Mouse (Mus musculus) heart, embryonic 16.5 days (tissue): Measurements from ENCODE around the gene Obscn. TPM values are rescaled to one million over a fixed set of nuclear protein-coding genes. Genes with fewer than 3 reads are reported as not detected.

Experiments used
- ATAC-seq: fragments of 200-750 bp; cut with Nextera tagmentation; replicated peaks from 2 replicates; pipeline ENCODE4 v1.8.0; 2017; ENCODE audit warnings: moderate number of reproducible peaks; ENCODE audit not compliant: insufficient read depth, low FRiP score; ENCODE audit errors: extremely low read depth
- H3K27ac ChIP-seq: fragments of 300-500 bp; sonication (generic); 2 replicates; pipeline ENCODE4 v1.5.1; 2014; ENCODE audit warnings: mild to moderate bottlenecking, low read length, control low read depth, moderate library complexity
- H3K27me3 ChIP-seq: fragments of 300-500 bp; sonication (generic); 2 replicates; pipeline ENCODE4 v1.6.1; 2014; ENCODE audit warnings: low read length, mixed read lengths; ENCODE audit not compliant: control insufficient read depth, insufficient read depth
- H3K36me3 ChIP-seq: fragments of 300-500 bp; sonication (generic); 2 replicates; pipeline ENCODE4 v1.6.1; 2014; ENCODE audit not compliant: control insufficient read depth, insufficient read depth
- H3K4me1 ChIP-seq: fragments of 300-500 bp; sonication (generic); 2 replicates; pipeline ENCODE4 v1.6.1; 2014; ENCODE audit warnings: low read length, mixed read lengths; ENCODE audit not compliant: control insufficient read depth, insufficient read depth
- H3K4me2 ChIP-seq: fragments of 300-500 bp; sonication (generic); 2 replicates; pipeline ENCODE4 v1.6.1; 2014; ENCODE audit warnings: low read depth, mild to moderate bottlenecking, control low read depth, low read length
- H3K4me3 ChIP-seq: fragments of 300-500 bp; sonication (generic); 2 replicates; pipeline ENCODE4 v1.5.1; 2014; ENCODE audit warnings: mild to moderate bottlenecking, control low read depth, low read length
- H3K9ac ChIP-seq: fragments of 300-500 bp; sonication (generic); 2 replicates; pipeline ENCODE4 v1.6.1; 2014; ENCODE audit warnings: low read length, control low read depth
- H3K9me3 ChIP-seq: fragments of 300-500 bp; sonication (generic); replicated peaks from 2 replicates; pipeline ENCODE4 v1.6.1; 2016; ENCODE audit warnings: low read length; ENCODE audit not compliant: control insufficient read depth
- WGBS: fragments of 180-500 bp; shearing (Covaris S2); extraction: QIAGEN DNeasy Blood & Tissue Kit; methylation state at CpG from one replicate; pipeline ENCODE4 v1.1.7; 2014; 5-methylcytosine and 5-hydroxymethylcytosine counted together
- polyA plus RNA-seq: library from polyadenylated mRNA; unstranded; fragments of >200 nt; fragmentation: Nextera tagmentation; extraction: Ambion mirVana; gene quantifications from 2 replicates; pipeline ENCODE4 v1.2.1, GENCODE M21; 2015

Obscn gene
- polyA plus RNA-seq, 1 experiment from 2014 or later, result 87.2 TPM

GRCm38 (mm10) chr11:59044703-59045330, 91.4 kb downstream of the Obscn start:
- no peak overlapping the region for H3K27ac ChIP-seq
- peak; percentile 39; the same call in 1 of the 2 replicates for ATAC-seq
- H3K9me3 ChIP-seq, result no peaks in the 10 kb centered on the region
- no peaks in the 10 kb centered on the region for H3K4me1 ChIP-seq
- H3K9ac ChIP-seq, result no peak overlapping the region
- 84% methylated on average over 15 of the region's 15 CpGs for WGBS
- no peaks in the 10 kb centered on the region for H3K27me3 ChIP-seq
- no peak overlapping the region for H3K4me3 ChIP-seq
- H3K4me2 ChIP-seq, result no peak overlapping the region
- peaks cover 3% of the 10 kb centered on the region; the same call in 1 of the 2 replicates for H3K36me3 ChIP-seq

DNA sequence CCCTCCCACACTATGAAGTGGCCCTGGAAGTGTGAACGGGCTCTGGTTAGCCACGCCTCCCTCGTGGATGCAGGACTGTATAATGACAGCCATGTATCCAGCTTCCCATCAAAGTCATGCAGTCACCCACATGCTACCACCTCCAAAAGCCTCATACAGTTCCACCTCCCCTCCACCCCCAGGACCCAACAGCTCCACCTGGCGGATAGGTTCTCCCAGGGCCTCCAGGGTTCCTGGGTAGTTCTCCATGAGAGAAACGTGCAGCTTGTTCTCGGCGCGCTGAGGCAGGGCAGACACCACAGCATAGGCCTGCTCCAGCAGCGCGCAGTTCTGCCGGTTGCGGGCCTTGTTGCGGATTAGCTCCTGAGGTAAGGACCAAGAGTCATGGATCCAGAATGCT, 107.2 kb downstream of the Obscn start:
- peaks cover 16% of the 10 kb centered on the region for H3K36me3 ChIP-seq
- H3K9ac ChIP-seq, result no peak overlapping the region
- 86% methylated on average over 13 of the region's 13 CpGs for WGBS

GRCm38 (mm10) chr11:59026411-59026810, 109.8 kb downstream of the Obscn start:
- Histone ChIP-seq H3K4me3 (no peak overlapping the region), H3K9me3 (no peaks in the 10 kb centered on the region), H3K9ac (no peak overlapping the region), H3K36me3 (peaks cover 8% of the 10 kb centered on the region; the same call in 1 of the 2 replicates), H3K4me2 (no peak overlapping the region), H3K27me3 (no peaks in the 10 kb centered on the region), H3K27ac (no peak overlapping the region), H3K4me1 (no peaks in the 10 kb centered on the region)
- WGBS, result 70% methylated on average over 6 of the region's 6 CpGs
- ATAC-seq, result no peak

More for the DNA sequence above, 107.2 kb downstream of the Obscn start:
- H3K4me1 ChIP-seq, result no peaks in the 10 kb centered on the region
- no peaks in the 10 kb centered on the region for H3K9me3 ChIP-seq
- no peak for ATAC-seq
- no peak overlapping the region for H3K4me3 ChIP-seq
- no peak overlapping the region for H3K27ac ChIP-seq
- no peaks in the 10 kb centered on the region for H3K27me3 ChIP-seq
- H3K4me2 ChIP-seq, result no peak overlapping the region

GRCm38 (mm10) chr11:59015052-59015451, 121.2 kb downstream of the Obscn start:
- no peak for ATAC-seq
- WGBS, result 35% methylated on average over 9 of the region's 9 CpGs
- Histone ChIP-seq H3K4me2 (no peak overlapping the region), H3K9me3 (no peaks in the 10 kb centered on the region), H3K36me3 (no peaks in the 10 kb centered on the region), H3K9ac (no peak overlapping the region), H3K27me3 (no peaks in the 10 kb centered on the region), H3K4me1 (peaks cover 2% of the 10 kb centered on the region), H3K4me3 (no peak overlapping the region), H3K27ac (no peak overlapping the region)

DNA sequence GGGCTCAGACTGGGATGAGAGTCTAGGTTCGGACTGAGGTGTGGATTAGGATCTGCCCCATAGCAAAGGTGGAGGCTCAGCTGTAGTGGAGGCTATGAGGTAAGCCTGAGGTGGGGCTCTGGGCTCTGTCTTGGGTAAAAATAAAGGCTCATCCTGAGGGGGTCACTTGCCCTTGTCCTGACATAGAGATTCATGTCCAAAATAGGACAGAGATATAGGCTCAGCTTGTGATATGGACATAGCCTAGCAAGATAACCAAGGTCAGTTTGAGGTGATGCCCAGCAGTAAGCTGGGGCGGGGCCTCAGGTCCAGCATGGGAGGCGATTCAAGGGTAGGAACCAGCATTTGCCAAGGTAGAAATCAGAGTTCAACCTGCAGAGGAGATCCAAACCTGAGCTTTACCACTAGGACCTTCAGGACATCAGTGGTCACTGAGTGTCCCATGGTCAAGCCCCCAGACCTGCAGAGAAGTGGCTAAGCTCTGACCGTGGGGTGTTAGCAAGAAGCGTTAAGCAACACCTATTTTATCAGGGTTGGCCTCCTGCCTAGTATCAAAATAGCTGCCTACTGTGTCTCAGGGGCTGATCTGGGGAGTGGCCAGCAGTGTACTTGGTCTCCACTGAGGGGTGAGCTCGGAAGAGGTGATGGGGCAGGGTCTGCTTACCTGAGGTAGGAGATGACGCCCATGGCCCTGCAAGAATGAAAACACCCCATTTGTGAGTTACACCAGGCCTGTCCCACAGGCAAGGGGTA, 133.7 kb downstream of the Obscn start:
- Histone ChIP-seq H3K4me2 (peak overlapping the region; percentile 75), H3K9ac (peak overlapping the region; percentile 79), H3K4me3 (peak overlapping the region; percentile 49), H3K27me3 (no peaks in the 10 kb centered on the region), H3K9me3 (no peaks in the 10 kb centered on the region), H3K4me1 (peaks cover 29% of the 10 kb centered on the region), H3K27ac (peak overlapping the region; percentile 84), H3K36me3 (no peaks in the 10 kb centered on the region; the same call in 1 of the 2 replicates)
- 49% methylated on average over 7 of the region's 7 CpGs for WGBS
- peak; percentile 85 for ATAC-seq

- no peaks in the 10 kb centered on the region for H3K36me3 ChIP-seq
- 89% methylated on average over 21 of the region's 21 CpGs for WGBS
- H3K9ac ChIP-seq, result peak overlapping the region; percentile 79
- peak overlapping the region; percentile 52 for H3K4me3 ChIP-seq
- H3K4me2 ChIP-seq, result peak overlapping the region; percentile 75
- H3K27me3 ChIP-seq, result no peaks in the 10 kb centered on the region
- no peaks in the 10 kb centered on the region for H3K9me3 ChIP-seq
- H3K4me1 ChIP-seq, result peaks cover 48% of the 10 kb centered on the region
- ATAC-seq, result no peak
- H3K27ac ChIP-seq, result peak overlapping the region; percentile 94; the same call in 1 of the 2 replicates
These were observed 135.6 kb downstream of the Obscn start for GRCm38 (mm10) chr11:59000635-59001034.

DNA sequence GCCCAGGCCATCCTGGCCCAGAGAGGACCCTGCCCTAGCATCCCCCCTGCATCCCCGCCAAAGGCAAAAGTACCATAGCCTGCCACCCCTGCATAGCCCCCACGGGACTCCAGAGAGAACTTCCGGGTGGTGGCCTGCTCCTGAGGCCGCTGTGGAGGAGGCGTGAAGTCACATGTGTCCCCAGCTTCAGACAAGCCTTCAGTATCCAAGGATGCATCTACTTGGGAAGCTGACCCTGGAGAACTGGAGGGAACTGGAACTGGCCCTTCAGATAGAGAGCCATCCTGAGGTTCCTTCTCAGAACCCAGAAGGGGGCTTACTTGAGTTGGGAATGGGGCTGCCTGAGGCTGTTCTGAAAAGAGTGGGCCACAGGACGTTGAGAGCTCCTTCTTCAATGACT, 136.4 kb downstream of the Obscn start:
- ATAC-seq, result no peak
- no peaks in the 10 kb centered on the region for H3K27me3 ChIP-seq
- peak overlapping the region; percentile 52 for H3K4me3 ChIP-seq
- H3K9me3 ChIP-seq, result no peaks in the 10 kb centered on the region
- H3K9ac ChIP-seq, result peak overlapping the region; percentile 79
- peak overlapping the region; percentile 94 for H3K27ac ChIP-seq
- H3K36me3 ChIP-seq, result no peaks in the 10 kb centered on the region; the same call in 1 of the 2 replicates
- H3K4me2 ChIP-seq, result peak overlapping the region; percentile 75
- peaks cover 56% of the 10 kb centered on the region for H3K4me1 ChIP-seq
- 68% methylated on average over 6 of the region's 6 CpGs for WGBS

DNA sequence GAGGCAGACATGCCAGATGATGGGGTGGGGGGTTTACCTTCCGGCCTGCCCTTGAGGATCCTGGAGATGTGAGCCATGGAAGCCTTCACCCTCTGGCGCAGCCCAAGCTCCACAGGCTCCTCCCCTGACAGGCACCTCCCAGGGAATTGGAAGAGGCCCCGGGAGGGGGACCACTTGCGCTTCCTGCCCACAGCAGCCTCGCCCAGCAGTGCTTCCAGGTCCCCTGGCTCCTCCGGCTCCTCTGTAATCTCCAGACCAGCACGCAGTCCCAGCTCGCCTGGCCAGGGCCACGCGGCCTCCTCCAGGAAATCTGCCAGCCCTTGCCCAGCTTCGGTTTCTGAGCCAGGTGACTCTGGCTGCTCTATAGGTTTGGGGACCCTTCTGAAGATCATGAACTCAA, 137.0 kb downstream of the Obscn start:
- Histone ChIP-seq H3K4me1 (peaks cover 62% of the 10 kb centered on the region), H3K9me3 (no peaks in the 10 kb centered on the region), H3K27me3 (no peaks in the 10 kb centered on the region), H3K4me3 (peak overlapping the region; percentile 52), H3K9ac (peak overlapping the region; percentile 79), H3K36me3 (no peaks in the 10 kb centered on the region; the same call in 1 of the 2 replicates), H3K4me2 (peak overlapping the region; percentile 75), H3K27ac (peak overlapping the region; percentile 94)
- 20% methylated on average over 11 of the region's 11 CpGs for WGBS
- peak; percentile 73 for ATAC-seq

GRCm38 (mm10) chr11:58997541-58997940, 138.7 kb downstream of the Obscn start:
- peaks cover 78% of the 10 kb centered on the region for H3K4me1 ChIP-seq
- H3K36me3 ChIP-seq, result no peaks in the 10 kb centered on the region; the same call in 1 of the 2 replicates
- no peak for ATAC-seq
- peak overlapping the region; percentile 52 for H3K4me3 ChIP-seq
- H3K27me3 ChIP-seq, result no peaks in the 10 kb centered on the region
- H3K27ac ChIP-seq, result peak overlapping the region; percentile 94
- peak overlapping the region; percentile 75 for H3K4me2 ChIP-seq
- H3K9ac ChIP-seq, result peak overlapping the region; percentile 79
- H3K9me3 ChIP-seq, result no peaks in the 10 kb centered on the region
- WGBS, result 44% methylated on average over 5 of the region's 5 CpGs
